Mouse (Mus musculus): ENCODE data around the gene Prkn.

The Prkn gene

DNA sequence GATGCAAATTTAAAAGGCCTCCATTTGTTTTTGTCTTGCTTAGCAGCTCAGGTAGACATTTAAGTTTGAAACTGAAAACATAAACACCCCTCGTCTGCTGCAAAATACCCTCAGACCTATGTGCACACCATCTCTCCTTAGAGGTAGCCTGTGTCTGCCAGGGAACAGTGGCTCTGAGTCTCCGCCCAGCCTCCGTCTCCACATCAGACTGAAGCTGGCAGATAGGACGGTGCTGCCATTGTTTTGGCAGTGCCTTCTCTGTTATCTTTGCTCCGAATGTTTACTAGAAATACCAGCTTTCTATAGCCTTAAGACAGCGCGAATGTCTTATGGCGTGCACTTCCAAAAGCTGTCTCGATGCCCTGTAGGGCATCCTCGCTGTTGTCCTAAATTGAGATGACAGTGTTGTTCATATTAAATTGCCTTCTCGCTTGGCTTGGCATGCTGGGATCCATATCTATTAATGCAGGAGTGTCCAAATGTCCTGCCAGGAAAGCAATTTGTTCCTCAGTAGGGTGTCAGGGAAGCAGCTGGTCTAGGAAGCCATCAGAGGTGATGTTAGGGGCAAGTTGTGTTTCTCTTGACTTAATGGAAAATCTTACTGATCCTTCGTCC lies 1047.5 kb downstream of the Prkn start:
- in situ Hi-C loops (cut with MboI; ENCODE audit: low pct_unique_long_range_greater_than_20kb in 1 of 2, low sequenced_read_pairs in 2 of 2, unreplicated experiment in 1 of 2), result no loop called here

DNA sequence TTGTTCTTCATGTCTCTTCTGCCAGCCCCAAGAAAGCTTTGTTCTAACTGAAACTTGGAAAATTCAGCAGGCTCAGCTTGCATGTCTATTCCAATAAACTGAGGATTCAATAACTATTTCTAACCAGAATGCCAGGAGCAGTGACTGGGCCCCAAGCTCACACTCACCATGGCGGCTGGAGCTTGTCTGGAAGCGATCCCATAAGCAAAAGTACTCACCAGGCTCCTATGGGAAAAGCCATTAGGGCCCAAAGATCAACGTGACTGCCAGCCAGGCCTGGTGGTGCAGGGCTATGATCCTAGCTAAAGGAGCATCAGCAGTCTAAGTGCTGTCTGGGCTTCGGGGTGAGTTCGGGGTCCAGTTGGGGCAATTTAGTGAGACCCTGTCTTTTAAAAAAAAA lies 1048.6 kb downstream of the Prkn start:
- in situ Hi-C loops (cut with MboI; ENCODE audit: low pct_unique_long_range_greater_than_20kb in 1 of 2, low sequenced_read_pairs in 2 of 2, unreplicated experiment in 1 of 2), result no loop called here

DNA sequence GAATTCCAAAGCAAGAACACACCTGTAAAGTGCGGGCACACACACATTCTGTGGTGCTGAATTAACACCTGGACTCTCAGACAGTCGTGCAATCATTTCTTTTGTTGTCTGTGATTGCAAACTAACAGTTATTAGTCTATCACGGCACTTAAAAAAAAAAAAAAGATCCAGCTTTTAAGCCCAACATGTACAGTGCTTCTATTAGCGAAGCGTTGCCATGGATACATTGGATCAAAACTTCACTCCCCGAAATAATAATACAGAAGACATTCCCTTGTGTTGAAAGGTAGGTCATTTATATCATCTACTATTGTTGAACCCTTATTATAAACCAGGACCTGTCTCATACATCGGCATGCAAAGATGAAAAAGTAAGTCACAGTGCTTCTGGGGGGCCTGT lies 1060.1 kb downstream of the Prkn start:
- in situ Hi-C loops (cut with MboI; ENCODE audit: low pct_unique_long_range_greater_than_20kb in 1 of 2, low sequenced_read_pairs in 2 of 2, unreplicated experiment in 1 of 2), result no loop called here

DNA sequence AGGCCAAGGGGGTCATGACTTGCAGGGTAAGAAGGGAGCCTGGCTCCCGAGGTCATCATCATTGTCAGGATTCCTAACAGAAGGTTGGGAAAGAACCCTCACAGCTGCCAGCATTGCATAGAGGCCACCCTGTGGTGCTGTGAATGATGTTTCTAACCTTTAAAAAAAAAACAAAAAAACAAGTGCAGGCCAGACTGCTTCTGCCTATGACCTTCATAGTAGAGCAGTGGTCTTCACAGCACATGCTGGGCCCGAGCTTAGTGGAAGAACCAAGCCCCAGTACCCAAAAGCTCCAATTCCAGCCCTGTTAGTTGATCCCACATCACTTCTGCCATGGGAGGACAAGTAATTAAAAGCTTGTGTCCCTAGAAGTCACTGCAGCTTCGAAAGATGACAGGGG lies 1061.5 kb downstream of the Prkn start:
- in situ Hi-C loops (cut with MboI; ENCODE audit: low pct_unique_long_range_greater_than_20kb in 1 of 2, low sequenced_read_pairs in 2 of 2, unreplicated experiment in 1 of 2), result no loop called here

DNA sequence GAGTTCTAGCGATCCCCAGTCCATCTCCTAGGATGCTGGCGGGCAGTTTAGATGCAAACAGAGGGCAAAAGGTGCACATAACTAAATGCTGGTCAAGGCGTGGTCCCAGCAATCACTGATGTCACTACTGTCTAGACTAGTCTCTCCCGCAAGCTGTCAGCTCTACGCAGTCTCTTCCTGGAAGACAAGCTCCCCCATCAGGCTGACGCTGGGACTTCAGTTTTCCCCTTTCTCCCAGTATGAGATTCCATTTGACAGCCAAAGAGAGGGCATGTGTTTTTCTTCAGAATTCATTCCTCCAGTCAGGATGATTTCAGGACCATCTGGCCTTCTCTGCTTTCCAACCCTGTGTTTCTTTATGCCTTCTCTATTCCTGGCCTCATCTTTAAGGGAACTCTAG lies 1062.8 kb downstream of the Prkn start:
- in situ Hi-C loops (cut with MboI; ENCODE audit: low pct_unique_long_range_greater_than_20kb in 1 of 2, low sequenced_read_pairs in 2 of 2, unreplicated experiment in 1 of 2), result no loop called here

DNA sequence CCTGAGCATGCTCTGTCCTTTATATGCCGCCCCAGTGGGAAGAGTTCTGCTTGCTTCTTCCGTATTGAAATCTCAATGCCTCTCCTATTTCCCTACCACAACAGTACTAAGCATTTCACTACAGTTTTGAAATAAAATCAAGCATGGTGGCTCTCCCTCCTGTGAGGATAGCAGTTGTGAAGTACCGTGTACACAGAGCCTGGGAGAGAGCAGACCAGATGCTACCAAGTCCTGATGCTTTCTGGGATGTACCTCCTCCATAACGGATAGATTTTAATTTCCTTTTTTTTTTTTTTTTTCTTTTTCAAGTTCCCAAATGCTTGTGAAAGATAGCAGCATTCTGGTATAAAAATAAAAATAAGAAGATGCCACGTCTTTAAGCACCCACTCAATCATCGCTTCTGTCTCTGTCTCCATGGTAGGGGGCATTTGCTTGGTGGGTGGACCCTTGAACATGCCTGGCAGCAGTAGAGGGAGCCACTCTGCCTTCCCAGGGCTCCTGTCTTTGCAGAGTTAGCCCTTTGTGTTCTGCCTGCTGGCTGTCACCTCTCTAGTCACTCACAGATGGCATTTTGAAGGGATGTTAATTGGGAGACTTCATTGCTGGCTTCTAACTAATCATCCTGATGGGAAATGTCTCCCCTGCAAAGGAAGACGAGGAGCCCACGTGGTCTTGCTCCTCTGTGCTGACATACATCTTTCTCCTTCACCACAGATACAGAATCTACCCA lies 1070.6 kb downstream of the Prkn start:
- in situ Hi-C loops (cut with MboI; ENCODE audit: low pct_unique_long_range_greater_than_20kb in 1 of 2, low sequenced_read_pairs in 2 of 2, unreplicated experiment in 1 of 2), result no loop called here

DNA sequence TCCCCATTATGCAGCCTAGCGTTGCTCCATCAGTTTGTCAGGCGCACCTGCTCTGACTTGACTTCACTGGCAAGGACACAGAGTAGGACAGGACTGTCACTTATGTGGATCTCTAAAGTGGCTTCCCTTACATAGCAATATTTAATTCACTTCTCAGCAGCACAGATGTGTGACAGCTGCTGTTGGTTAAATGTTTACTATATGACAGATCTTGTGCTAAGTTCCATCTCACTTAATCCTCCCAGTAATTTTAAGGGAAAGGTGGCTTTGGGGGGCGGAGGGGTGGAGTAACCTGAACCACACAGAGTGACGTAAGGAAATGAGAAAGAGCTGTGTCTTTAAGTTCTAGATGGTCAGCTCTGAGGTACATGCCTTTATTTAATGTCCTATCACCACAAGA lies 1072.0 kb downstream of the Prkn start:
- in situ Hi-C loops (cut with MboI; ENCODE audit: low pct_unique_long_range_greater_than_20kb in 1 of 2, low sequenced_read_pairs in 2 of 2, unreplicated experiment in 1 of 2), result no loop called here

DNA sequence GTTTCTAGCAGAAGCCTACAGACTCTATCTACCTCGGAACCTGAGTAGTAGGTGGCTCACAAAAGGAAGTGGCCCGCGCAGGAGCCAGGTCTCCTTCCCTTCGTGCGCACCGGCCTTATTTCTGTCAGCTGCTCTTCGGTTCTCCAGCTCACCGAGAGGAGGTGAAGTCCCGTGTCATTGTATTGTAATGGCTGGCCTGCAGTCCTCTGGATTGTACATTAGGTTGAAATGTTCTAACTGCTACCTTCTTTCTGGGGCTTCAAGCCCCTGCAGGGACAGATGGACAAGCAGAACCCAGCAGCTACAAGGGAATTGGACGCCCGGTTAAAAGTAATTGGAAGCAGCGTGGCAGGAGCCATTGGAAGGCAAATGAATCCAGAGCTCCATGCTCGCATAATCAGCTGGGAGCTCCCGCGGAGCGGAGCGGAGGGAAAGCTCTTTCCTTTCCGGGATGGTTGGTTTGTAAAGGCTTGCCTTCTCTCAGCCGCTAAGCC lies 1072.7 kb downstream of the Prkn start:
- in situ Hi-C loops (cut with MboI; ENCODE audit: low pct_unique_long_range_greater_than_20kb in 1 of 2, low sequenced_read_pairs in 2 of 2, unreplicated experiment in 1 of 2), result no loop called here

DNA sequence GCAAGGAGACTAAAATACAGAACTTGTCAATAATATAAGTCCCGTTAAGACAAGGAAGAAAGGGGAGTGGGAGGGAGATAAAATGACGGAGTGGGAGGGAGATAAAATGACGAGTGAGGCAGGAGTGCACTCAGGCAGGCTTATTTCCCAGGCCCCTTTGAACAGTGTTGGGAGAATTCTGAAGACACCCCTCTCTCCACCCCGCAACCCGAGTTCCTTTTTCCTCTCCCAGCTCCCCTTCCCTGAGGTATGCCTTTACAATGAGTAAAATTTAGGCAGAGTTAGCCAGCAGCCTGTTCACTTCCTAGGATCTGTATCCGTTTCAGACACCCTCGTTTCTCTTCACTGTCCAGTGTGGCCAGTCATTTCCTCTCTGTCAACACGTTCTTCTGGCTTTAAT lies 1073.4 kb downstream of the Prkn start:
- in situ Hi-C loops (cut with MboI; ENCODE audit: low pct_unique_long_range_greater_than_20kb in 1 of 2, low sequenced_read_pairs in 2 of 2, unreplicated experiment in 1 of 2), result no loop called here

DNA sequence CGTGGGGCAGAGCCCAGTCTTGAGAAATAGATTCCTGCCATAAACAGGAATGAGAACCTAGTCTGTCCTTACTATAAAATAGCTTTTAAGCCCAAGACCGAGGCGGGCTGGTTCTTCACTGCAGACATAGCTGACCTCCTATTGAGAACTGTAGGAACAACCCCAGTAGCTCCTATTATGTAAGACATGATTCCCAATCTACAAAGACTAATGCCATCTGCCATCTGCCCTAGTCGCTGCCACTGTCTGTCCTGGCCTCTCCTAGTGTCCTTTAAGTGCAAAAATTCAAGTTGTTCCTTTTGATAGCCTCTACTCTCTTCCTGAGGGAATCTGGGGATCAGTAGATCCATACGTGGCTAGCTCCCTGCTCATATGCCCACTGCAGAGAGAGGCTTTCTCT lies 1074.3 kb downstream of the Prkn start:
- in situ Hi-C loops (cut with MboI; ENCODE audit: low pct_unique_long_range_greater_than_20kb in 1 of 2, low sequenced_read_pairs in 2 of 2, unreplicated experiment in 1 of 2), result no loop called here

DNA sequence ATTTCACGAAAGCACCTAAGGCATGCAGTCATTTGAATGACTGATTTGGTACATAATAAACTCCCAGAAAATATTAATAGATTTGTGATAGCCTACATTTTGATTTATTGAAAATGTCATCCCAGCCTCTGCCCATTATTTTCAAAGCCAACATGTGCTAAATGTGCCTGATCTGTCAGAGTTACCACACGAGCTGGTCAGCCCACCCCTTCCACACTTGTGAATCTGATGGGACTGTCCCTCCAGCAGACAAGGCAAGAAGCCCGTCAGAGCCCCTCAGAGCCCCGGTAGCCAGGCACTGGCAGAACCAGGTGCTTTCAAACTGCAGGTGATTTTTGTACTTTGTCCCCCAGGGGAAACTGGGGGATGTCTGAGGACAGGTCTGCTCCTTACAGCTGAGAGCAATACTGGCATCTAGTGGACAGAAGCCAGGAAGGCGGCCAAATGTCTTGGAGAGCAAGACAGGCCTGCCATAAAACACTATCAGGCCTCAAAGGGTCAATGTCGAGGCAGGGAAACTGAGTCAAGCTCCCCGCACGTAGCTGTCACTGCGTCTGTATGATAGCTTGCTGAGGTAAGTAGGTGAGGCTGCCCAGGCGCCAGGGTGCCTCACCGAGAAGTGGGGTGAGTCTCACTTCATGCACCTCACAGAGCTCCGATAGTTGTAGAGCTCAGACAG lies 1078.1 kb downstream of the Prkn start:
- in situ Hi-C loops (cut with MboI; ENCODE audit: low pct_unique_long_range_greater_than_20kb in 1 of 2, low sequenced_read_pairs in 2 of 2, unreplicated experiment in 1 of 2), result no loop called here

DNA sequence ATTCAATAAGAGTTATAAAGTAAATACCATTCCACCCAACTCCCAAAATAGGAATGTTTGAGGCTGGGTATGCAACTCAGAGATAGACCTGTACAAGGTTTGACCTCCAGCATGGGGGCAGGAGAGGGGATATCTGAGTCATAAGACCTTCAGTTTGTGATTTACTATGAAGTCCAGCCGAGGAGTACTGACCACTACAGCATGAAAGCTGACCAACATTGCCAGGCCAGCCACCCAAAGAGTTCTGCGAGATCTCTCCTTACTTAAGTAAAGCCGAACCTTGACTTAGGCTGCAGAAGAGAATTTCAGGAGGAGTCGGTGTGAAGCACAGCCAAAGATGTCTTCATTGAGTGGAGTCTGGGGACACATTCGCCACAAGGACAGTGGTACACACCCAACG lies 1079.4 kb downstream of the Prkn start:
- in situ Hi-C loops (cut with MboI; ENCODE audit: low pct_unique_long_range_greater_than_20kb in 1 of 2, low sequenced_read_pairs in 2 of 2, unreplicated experiment in 1 of 2), result no loop called here

DNA sequence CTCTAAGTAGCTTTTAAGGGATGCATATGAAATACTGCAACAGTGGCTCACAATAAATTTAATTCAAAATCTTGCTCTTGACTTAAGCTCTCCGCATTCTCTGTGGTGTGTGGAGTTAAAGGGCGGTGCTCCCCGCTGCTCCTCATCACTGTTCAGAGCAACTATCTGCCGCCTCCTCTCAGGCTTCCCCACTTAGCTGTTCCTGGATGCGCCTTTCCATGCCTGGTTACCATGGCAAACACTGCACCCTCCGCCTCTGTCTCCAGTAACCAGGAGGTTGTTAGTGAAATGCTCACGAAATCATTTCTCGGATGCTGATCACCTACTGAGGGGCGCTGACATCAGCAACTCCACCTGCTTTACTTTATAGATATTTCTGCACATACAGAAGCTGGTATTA lies 1080.8 kb downstream of the Prkn start:
- in situ Hi-C loops (cut with MboI; ENCODE audit: low pct_unique_long_range_greater_than_20kb in 1 of 2, low sequenced_read_pairs in 2 of 2, unreplicated experiment in 1 of 2), result no loop called here

DNA sequence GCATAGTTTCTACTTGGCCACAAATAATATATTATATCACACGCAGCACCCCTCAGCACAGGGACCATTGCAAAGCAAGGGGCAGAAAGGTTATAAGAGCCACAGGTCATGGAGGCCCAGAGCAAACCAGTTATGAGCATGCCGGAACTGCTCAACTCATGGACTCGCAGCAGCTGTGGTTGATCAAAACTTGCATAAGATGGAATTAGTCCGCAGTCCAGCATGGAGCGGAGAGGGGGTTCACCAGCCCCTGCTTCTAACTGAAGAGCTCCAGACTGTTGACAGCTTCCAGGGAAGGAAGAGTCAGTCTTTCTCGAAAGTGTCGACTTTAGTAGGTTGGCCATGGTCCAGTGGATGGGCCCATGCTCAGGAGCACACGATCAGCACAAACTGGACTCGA lies 1083.8 kb downstream of the Prkn start:
- in situ Hi-C loops (cut with MboI; ENCODE audit: low pct_unique_long_range_greater_than_20kb in 1 of 2, low sequenced_read_pairs in 2 of 2, unreplicated experiment in 1 of 2), result no loop called here

DNA sequence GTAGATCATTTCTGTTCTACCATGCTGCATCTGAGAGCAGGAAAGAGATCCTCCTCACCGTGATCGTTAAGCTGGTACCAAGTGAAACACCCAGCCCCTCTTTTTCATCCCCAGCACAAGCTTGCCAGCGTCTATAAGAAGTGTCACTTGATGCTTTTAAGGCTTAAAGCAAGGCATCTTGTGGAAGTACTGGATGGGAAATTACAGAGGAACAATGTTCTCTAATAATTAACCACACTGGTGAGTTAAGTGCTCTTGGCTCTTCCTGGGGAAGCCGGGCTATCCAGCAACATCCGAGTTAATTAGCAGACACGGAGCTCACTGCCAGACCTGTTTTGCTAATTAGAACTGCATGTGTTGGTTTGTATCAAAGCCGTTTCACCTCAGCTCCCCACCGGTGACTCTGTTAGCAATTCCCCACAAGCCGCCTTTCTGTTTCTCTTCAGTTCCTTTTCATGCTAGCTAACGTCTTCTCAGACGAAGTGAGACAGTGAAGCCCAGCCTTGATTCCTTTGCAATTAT lies 1086.7 kb downstream of the Prkn start:
- in situ Hi-C loops (cut with MboI; ENCODE audit: low pct_unique_long_range_greater_than_20kb in 1 of 2, low sequenced_read_pairs in 2 of 2, unreplicated experiment in 1 of 2), result no loop called here

DNA sequence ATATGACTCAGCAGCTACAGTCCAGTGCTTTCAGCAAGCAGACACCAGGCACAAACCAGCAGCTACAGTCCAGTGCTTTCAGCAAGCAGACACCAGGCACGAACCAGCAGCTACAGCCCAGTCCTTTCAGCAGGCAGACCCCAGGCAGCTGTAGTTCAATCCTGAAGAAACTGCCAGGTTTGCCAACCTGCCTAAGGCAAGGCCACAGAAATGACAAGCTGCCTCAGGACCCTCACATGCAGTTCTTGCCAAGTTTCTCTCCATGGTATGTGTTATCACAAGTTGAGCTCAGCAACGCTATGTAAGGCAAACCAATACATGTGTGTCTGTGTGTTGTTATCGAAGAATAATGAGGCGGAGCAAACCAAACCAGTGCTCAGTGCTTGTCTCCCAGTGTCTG lies 1091.5 kb downstream of the Prkn start:
- in situ Hi-C loops (cut with MboI; ENCODE audit: low pct_unique_long_range_greater_than_20kb in 1 of 2, low sequenced_read_pairs in 2 of 2, unreplicated experiment in 1 of 2), result no loop called here

DNA sequence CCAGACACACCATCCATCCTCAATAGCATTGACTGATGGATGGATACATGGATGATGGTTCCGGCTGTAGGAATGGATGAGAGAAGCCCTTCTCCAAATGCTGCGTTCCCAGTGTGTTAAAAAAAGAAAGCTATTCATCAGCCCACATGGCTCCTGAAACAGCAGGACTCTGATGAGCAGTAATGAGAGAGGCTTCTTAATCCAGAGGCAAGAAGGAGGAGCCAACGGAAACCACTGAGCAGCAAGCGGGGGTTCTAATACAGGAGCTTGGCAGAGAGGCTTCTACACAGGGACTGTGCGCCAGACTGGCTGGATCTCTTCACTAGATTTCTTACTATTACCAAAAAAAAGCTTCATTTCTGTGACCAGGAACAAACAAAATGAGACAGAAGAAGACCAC lies 1093.6 kb downstream of the Prkn start:
- in situ Hi-C loops (cut with MboI; ENCODE audit: low pct_unique_long_range_greater_than_20kb in 1 of 2, low sequenced_read_pairs in 2 of 2, unreplicated experiment in 1 of 2), result no loop called here

DNA sequence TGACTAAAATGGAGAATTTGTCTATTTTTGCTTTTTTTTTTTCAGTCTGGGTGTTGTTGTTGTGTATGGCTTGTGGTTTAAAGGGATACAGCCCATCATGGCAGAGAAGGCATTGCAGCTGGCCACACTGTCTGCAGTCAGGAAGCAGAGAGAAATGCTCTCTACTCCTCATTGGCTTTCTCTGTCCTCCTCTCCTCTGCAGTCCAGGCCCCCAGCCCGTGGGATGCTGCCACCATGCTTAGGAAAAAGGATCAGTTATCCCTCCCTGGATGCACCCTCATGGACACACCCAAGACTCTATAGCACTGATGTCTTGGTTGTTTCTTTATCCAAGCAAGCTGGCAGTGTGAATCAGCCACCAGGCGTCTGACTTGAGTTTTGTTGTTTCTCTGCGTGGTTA lies 1107.3 kb downstream of the Prkn start:
- in situ Hi-C loops (cut with MboI; ENCODE audit: low pct_unique_long_range_greater_than_20kb in 1 of 2, low sequenced_read_pairs in 2 of 2, unreplicated experiment in 1 of 2), result no loop called here

DNA sequence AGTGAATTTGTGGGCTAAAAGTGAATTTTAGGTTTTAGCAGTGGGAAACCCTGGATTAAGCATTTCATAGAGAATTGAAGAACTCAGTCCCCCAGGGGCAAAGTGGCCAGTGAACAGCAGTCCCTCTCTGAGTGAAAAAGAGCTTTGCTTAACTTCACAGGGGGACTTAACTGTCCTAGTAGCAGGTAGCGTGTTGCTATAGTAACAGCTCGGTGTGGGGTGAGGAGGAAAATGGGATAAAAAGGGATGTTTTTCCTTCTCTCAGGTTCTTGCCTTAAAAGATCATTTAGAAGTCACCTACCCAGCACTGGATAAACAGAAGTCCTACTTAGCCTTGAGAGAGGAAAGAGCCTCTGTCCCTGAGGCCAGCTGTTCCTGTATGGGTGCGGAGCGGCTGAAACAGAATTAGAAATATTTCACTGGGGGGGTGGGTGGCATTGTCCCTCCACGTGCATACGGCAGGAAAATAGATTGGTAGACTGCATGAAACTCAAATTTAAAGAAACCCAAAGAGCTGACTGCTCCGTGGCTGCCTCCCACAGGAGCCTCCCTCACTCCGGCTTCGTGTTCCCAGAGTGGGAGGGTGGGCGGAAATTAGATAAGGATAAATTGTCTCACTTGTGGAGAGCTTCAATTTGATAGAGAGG lies 1109.5 kb downstream of the Prkn start:
- in situ Hi-C loops (cut with MboI; ENCODE audit: low pct_unique_long_range_greater_than_20kb in 1 of 2, low sequenced_read_pairs in 2 of 2, unreplicated experiment in 1 of 2), result no loop called here
